Mouse (Mus musculus) CH12.LX (cell line): ENCODE measurements at regions not wholly inside any gene's neighbourhood (a gene's known extent, or its start where the extent isn't known, plus 50 kb on each side); places are given as distances from the start of the nearest gene placed in this dataset.

Source experiments
- CHD2 ChIP-seq: IDR thresholded peaks from 2 replicates; pipeline ENCODE4 v1.6.1; 2011; ENCODE audit warnings: low read length, improper control_type of control experiment
- CTCF ChIP-seq, 2 experiments: IDR thresholded peaks in 1 of 2; conservative IDR thresholded peaks in 1 of 2; 2 replicates each; pipeline ENCODE4 v1.5.1; 2011 to 2012; ENCODE audit warnings: low read depth in 2 of 2, low read length in 2 of 2, improper control_type of control experiment in 1 of 2, inconsistent platforms in 1 of 2, mild to moderate bottlenecking in 1 of 2, moderate library complexity in 1 of 2
- MAZ ChIP-seq: IDR thresholded peaks from 2 replicates; pipeline ENCODE4 v1.6.1; 2012; ENCODE audit warnings: low read depth, mild to moderate bottlenecking, inconsistent platforms, low read length, improper control_type of control experiment, moderate library complexity
- NRF1 ChIP-seq: IDR thresholded peaks from 2 replicates; pipeline ENCODE4 v1.6.1; 2014; ENCODE audit warnings: low read depth, mild to moderate bottlenecking, inconsistent platforms, low read length, improper control_type of control experiment, moderate library complexity
- POLR2AphosphoS2 ChIP-seq: IDR thresholded peaks from 2 replicates; pipeline ENCODE4 v1.6.1; 2011; ENCODE audit warnings: low read depth, low read length, improper control_type of control experiment
- SMC3 ChIP-seq: IDR thresholded peaks from 2 replicates; pipeline ENCODE4 v1.6.1; 2011; ENCODE audit warnings: low read depth, low read length, improper control_type of control experiment
- USF1 ChIP-seq: IDR thresholded peaks from 2 replicates; pipeline ENCODE4 v1.6.1; 2014; ENCODE audit warnings: low read depth, mild to moderate bottlenecking, inconsistent platforms, low read length, improper control_type of control experiment
- ZNF384 ChIP-seq: IDR thresholded peaks from 2 replicates; pipeline ENCODE4 v1.6.1; 2012; ENCODE audit warnings: low read depth, low read length, improper control_type of control experiment, inconsistent platforms

DNA sequence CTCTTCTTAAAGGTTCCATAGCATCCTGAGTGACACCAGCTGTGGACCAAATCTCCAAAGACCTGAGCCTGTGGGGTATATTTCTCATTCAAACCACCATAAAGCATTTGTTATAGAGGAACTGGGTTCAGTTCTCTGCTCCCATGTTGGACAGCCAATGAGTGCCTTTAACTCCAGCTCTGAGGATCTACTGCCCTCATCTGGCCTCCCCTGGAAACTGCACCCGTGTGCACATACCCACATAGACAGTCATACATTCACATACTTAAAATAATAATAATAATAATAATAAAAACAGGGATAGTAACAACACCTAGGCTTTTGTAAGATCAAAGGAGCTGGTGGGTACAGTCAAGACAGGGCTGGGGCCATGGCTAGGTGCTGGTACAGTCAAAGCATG is 58.8 kb upstream of the Dok5 start:
- TF ChIP-seq NRF1: no peak
- TF ChIP-seq CTCF (conservative IDR thresholded peaks at IDR 0.05 in 1 of 2, IDR thresholded peaks at IDR 0.05 in 1 of 2; ENCODE audit: low read depth in 2 of 2, low read length in 2 of 2): no peak
- no peak for TF ChIP-seq POLR2AphosphoS2
- no peak for TF ChIP-seq USF1
- TF ChIP-seq CHD2: no peak
- TF ChIP-seq ZNF384: no peak
- TF ChIP-seq SMC3: no peak
- TF ChIP-seq MAZ: no peak
